Mouse (Mus musculus) hindbrain, postnatal 0 days (tissue): ENCODE measurements around the gene Gm21425. TPM values are rescaled to one million over a fixed set of nuclear protein-coding genes. Genes with fewer than 3 reads are reported as not detected.
"Not testable (repeated sequence)": the region's sequence is repeated elsewhere in the genome, so short reads cannot be mapped to it uniquely, and the experiment has no call there.

Experiments used
- ATAC-seq: fragments of 200-750 bp; cut with Nextera tagmentation; 2 replicates; pipeline ENCODE4 v1.8.0; 2017; ENCODE audit warnings: mild to moderate bottlenecking, moderate TSS enrichment, moderate library complexity
- DNase-seq: peaks from one replicate; pipeline ENCODE4 v3.0.0-alpha.2; 2015; ENCODE audit warnings: low spot score
- H3K27ac ChIP-seq: fragments of 300-500 bp; sonication (generic); 2 replicates; pipeline ENCODE4 v1.5.1; 2014; ENCODE audit warnings: mild to moderate bottlenecking
- H3K27me3 ChIP-seq: fragments of 300-500 bp; sonication (generic); 2 replicates; pipeline ENCODE4 v1.6.1; 2014; ENCODE audit warnings: low read length, mixed read lengths; ENCODE audit not compliant: insufficient read depth
- H3K36me3 ChIP-seq: fragments of 300-500 bp; sonication (generic); 2 replicates; pipeline ENCODE4 v1.6.1; 2014; ENCODE audit warnings: low read length, mixed read lengths; ENCODE audit not compliant: insufficient read depth
- H3K4me1 ChIP-seq: fragments of 300-500 bp; sonication (generic); 2 replicates; pipeline ENCODE4 v1.6.1; 2014; ENCODE audit warnings: antibody characterized with exemption, low read length, mixed read lengths; ENCODE audit not compliant: insufficient read depth
- H3K4me2 ChIP-seq: fragments of 300-500 bp; sonication (generic); 2 replicates; pipeline ENCODE4 v1.6.1; 2014; ENCODE audit warnings: low read depth, mild to moderate bottlenecking, low read length, moderate library complexity, mixed read lengths
- H3K4me3 ChIP-seq: fragments of 300-500 bp; sonication (generic); 2 replicates; pipeline ENCODE4 v1.5.1; 2014; ENCODE audit warnings: low read length
- H3K9ac ChIP-seq: fragments of 300-500 bp; sonication (generic); replicated peaks from 2 replicates; pipeline ENCODE4 v1.6.1; 2014; ENCODE audit warnings: mild to moderate bottlenecking, low read length, moderate library complexity, mixed read lengths
- H3K9me3 ChIP-seq: fragments of 300-500 bp; sonication (generic); 2 replicates; pipeline ENCODE4 v1.6.1; 2016; ENCODE audit warnings: low read length, mixed read lengths
- WGBS: fragments of 180-500 bp; shearing (Covaris S2); extraction: QIAGEN DNeasy Blood & Tissue Kit; methylation state at CpG from one replicate; pipeline ENCODE4 v1.1.7; 2014; 5-methylcytosine and 5-hydroxymethylcytosine counted together
- polyA plus RNA-seq: library from polyadenylated mRNA; unstranded; fragments of >200 nt; fragmentation: Nextera tagmentation; extraction: Ambion mirVana; gene quantifications from 2 replicates; pipeline ENCODE4 v1.2.1, GENCODE M21; 2015
- total RNA-seq: library from RNA; depleted of rRNA; stranded (reverse); fragments of >200 nt; gene quantifications from 2 replicates; pipeline ENCODE4 v1.2.3, GENCODE M21; 2014; rRNA removed

Gene Gm21425
- total RNA-seq: not detected in 2 replicates
- polyA plus RNA-seq: not detected in 2 replicates

DNA sequence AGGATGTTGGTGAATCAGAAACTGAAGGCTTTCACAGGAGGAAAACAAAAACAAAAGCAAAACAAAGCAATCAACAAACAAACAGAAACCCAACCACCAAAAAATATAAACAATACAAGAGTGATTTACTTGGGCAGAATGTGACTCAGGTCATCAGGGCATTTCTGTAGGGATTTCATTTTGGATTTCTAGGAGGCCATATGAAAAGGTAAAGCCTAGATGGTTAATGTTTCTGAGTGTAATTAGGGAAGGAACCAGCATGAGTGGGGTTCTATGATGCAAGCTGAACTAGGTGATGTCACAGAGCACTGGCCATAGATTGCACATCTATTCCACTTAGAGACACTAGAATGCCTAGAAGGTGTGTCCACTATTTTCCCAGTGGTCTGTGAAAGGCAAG is at the start of gene Gm21425:
TSS of gene Gm21425 (plus strand) at position 301 of the 400 bp plus-strand sequence.
- not testable (repeated sequence) for H3K27ac ChIP-seq, H3K9me3 ChIP-seq, H3K9ac ChIP-seq, H3K27me3 ChIP-seq, H3K4me1 ChIP-seq, H3K4me3 ChIP-seq, DNase-seq, ATAC-seq, H3K36me3 ChIP-seq, H3K4me2 ChIP-seq

DNA sequence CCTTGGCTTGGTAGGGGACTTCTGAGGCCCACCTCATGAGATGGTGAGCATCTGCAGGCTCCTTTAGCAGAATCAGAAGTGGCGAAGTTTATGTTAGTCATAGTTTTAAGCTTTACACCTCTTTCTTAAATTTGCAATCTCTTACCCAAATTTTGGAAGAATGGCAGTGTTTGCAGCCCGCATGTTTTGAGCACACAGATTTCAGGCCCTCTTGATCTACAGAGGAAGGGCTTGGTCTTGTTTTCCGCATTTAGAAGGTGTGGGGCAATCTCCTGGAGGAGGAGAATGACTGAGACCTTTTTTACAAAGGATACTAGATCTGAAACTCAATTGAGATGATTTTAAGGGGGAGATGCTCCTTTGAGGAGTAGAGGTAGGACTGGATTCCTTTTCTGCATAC is 28.4 kb upstream of the Gm21425 start, which contains the start of gene Gm21891:
TSS of gene Gm21891 (minus strand) at position 101 of the 400 bp plus-strand sequence.
- H3K9ac ChIP-seq, H3K27ac ChIP-seq, H3K9me3 ChIP-seq, DNase-seq, H3K36me3 ChIP-seq, H3K27me3 ChIP-seq, H3K4me2 ChIP-seq, H3K4me3 ChIP-seq, ATAC-seq, H3K4me1 ChIP-seq: not testable (repeated sequence)
- no CpG with 5 or more reads among the region's 3 CpGs for WGBS

Other genes with a start within 250 kb of the Gm21425 start
- gene Gm20807, start 119.1 kb upstream of the Gm21425 start, total RNA-seq: not detected in 2 replicates
- not detected in 2 replicates for gene Gm20807, start 119.1 kb upstream of the Gm21425 start, polyA plus RNA-seq
- not detected in 2 replicates for gene Gm21891, start 28.5 kb upstream of the Gm21425 start, total RNA-seq
- not detected in 2 replicates for gene Gm21891, start 28.5 kb upstream of the Gm21425 start, polyA plus RNA-seq
- gene Gm21828, start 62.0 kb downstream of the Gm21425 start, total RNA-seq: not detected in 2 replicates
- gene Gm21828, start 62.0 kb downstream of the Gm21425 start, polyA plus RNA-seq: not detected in 2 replicates
- not detected in 2 replicates for gene Gm21440, start 90.4 kb downstream of the Gm21425 start, total RNA-seq
- not detected in 2 replicates for gene Gm21440, start 90.4 kb downstream of the Gm21425 start, polyA plus RNA-seq
- gene Gm21454, start 90.5 kb downstream of the Gm21425 start, total RNA-seq: not detected in 2 replicates
- gene Gm21454, start 90.5 kb downstream of the Gm21425 start, polyA plus RNA-seq: not detected in 2 replicates
- gene Gm21725, start 187.1 kb downstream of the Gm21425 start, total RNA-seq: not detected in 2 replicates
- not detected in 2 replicates for gene Gm21725, start 187.1 kb downstream of the Gm21425 start, polyA plus RNA-seq